Mouse (Mus musculus): ENCODE measurements around the gene Sim2.

The Sim2 gene

GRCm38 (mm10) chr16:94078318-94079074 lies 6.2 kb upstream of the Sim2 start:
- no peak for DNase-seq (ENCODE audit: low read depth, low spot score)

- DNase-seq (ENCODE audit: low read depth, low spot score), result no peak
Observed at GRCm38 (mm10) chr16:94079075-94079855, 5.5 kb upstream of the Sim2 start.

GRCm38 (mm10) chr16:94079856-94080555 lies 4.7 kb upstream of the Sim2 start:
- no peak for DNase-seq (ENCODE audit: low read depth, low spot score)

GRCm38 (mm10) chr16:94081596-94081995 lies 3.1 kb upstream of the Sim2 start:
- no peak for DNase-seq (ENCODE audit: low read depth, low spot score)

GRCm38 (mm10) chr16:94081996-94082708 lies 2.6 kb upstream of the Sim2 start:
- DNase-seq (ENCODE audit: low read depth, low spot score), result no peak

GRCm38 (mm10) chr16:94082960-94083847 lies 1.5 kb upstream of the Sim2 start:
- DNase-seq (ENCODE audit: low read depth, low spot score), result no peak

GRCm38 (mm10) chr16:94083848-94084525 lies 744 bp upstream of the Sim2 start:
- peak; percentile 60 for DNase-seq (ENCODE audit: low read depth, low spot score)

- DNase-seq (ENCODE audit: low read depth, low spot score), result no peak
Observed at GRCm38 (mm10) chr16:94085603-94086285, 1.0 kb downstream of the Sim2 start.

- DNase-seq (ENCODE audit: low read depth, low spot score), result peak; percentile 30
Observed at GRCm38 (mm10) chr16:94086701-94087569, 2.2 kb downstream of the Sim2 start.

- no peak for DNase-seq (ENCODE audit: low read depth, low spot score)
Observed at GRCm38 (mm10) chr16:94087570-94088225, 3.0 kb downstream of the Sim2 start.

GRCm38 (mm10) chr16:94088226-94088748 lies 3.6 kb downstream of the Sim2 start:
- peak; percentile 41 for DNase-seq (ENCODE audit: low read depth, low spot score)

- no peak for DNase-seq (ENCODE audit: low read depth, low spot score)
Observed at GRCm38 (mm10) chr16:94088819-94089692, 4.3 kb downstream of the Sim2 start.

GRCm38 (mm10) chr16:94092511-94093150 lies 7.9 kb downstream of the Sim2 start:
- no peak for DNase-seq (ENCODE audit: low read depth, low spot score)

GRCm38 (mm10) chr16:94093151-94093863 lies 8.6 kb downstream of the Sim2 start:
- no peak for DNase-seq (ENCODE audit: low read depth, low spot score)

GRCm38 (mm10) chr16:94094251-94095108 lies 9.7 kb downstream of the Sim2 start:
- DNase-seq (ENCODE audit: low read depth, low spot score), result peak; percentile 61
